Mouse (Mus musculus) heart, postnatal 0 days (tissue): ENCODE measurements around the gene Oxa1l.

Experiments
- CTCF ChIP-seq: IDR thresholded peaks from 2 replicates; pipeline ENCODE4 v1.5.1; 2016; ENCODE audit warnings: antibody characterized with exemption, control low read depth, low read depth
- EP300 ChIP-seq: IDR thresholded peaks from 2 replicates; pipeline ENCODE4 v1.6.1; 2016; ENCODE audit warnings: antibody characterized with exemption, low read depth

- no peak for TF ChIP-seq EP300
- TF ChIP-seq CTCF, result no peak
Measured at GRCm38 (mm10) chr14:54390843-54391242, 30.2 kb downstream of the Oxa1l start.
